Mouse (Mus musculus) ES-E14 (cell line): ENCODE measurements around the gene Fam168a. TPM values are rescaled to one million over a fixed set of nuclear protein-coding genes. Genes with fewer than 3 reads are reported as not detected.

Source experiments
- DNase-seq: peaks from one replicate; pipeline ENCODE4 v3.0.0-alpha.2; 2013; ENCODE audit warnings: low read depth, low spot score
- H3K27ac ChIP-seq: 2 replicates; pipeline ENCODE4 v1.5.1; 2012; ENCODE audit warnings: low read depth, mild to moderate bottlenecking, low read length, moderate library complexity, mixed read lengths; ENCODE audit not compliant: poor library complexity, insufficient read depth, severe bottlenecking
- H3K36me3 ChIP-seq: 2 replicates; pipeline ENCODE4 v1.6.1; 2012; ENCODE audit warnings: mild to moderate bottlenecking, low read length, moderate library complexity, mixed read lengths; ENCODE audit not compliant: control insufficient read depth, poor library complexity, insufficient read depth, severe bottlenecking
- H3K4me1 ChIP-seq, 2 experiments: fragments of 150-350 bp in 1 of 2; sonication (generic) in 1 of 2; 2 replicates each; pipeline ENCODE4 v1.6.1; 2012; ENCODE audit warnings: low read length in 2 of 2, mild to moderate bottlenecking in 1 of 2, mixed read lengths in 1 of 2; ENCODE audit not compliant: control insufficient read depth in 2 of 2, insufficient read depth in 2 of 2, poor library complexity in 1 of 2
- H3K4me3 ChIP-seq, 2 experiments: fragments of 150-350 bp in 1 of 2; sonication (generic) in 1 of 2; 2 replicates each; pipeline ENCODE4 v1.5.1; 2012; ENCODE audit warnings: low read length in 2 of 2, low read depth in 1 of 2, mild to moderate bottlenecking in 1 of 2, mixed read lengths in 1 of 2; ENCODE audit not compliant: insufficient read depth in 1 of 2, poor library complexity in 1 of 2, severe bottlenecking in 1 of 2
- H3K9ac ChIP-seq: 2 replicates; pipeline ENCODE4 v1.6.1; 2012; ENCODE audit warnings: low read depth, mild to moderate bottlenecking, low read length, mixed read lengths; ENCODE audit not compliant: poor library complexity, insufficient read depth, severe bottlenecking
- H3K9me3 ChIP-seq: fragments of 150-350 bp; sonication (generic); 2 replicates; pipeline ENCODE4 v1.6.1; 2012; ENCODE audit warnings: low read depth, mild to moderate bottlenecking, low read length; ENCODE audit not compliant: control insufficient read depth, insufficient read depth
- CHD2 ChIP-seq: IDR thresholded peaks from 2 replicates; pipeline ENCODE4 v1.6.1; 2014; ENCODE audit warnings: mild to moderate bottlenecking, low read depth, low read length, inconsistent platforms
- HCFC1 ChIP-seq: IDR thresholded peaks from 2 replicates; pipeline ENCODE4 v1.6.1; 2012; ENCODE audit warnings: low read length, inconsistent platforms, borderline replicate concordance; ENCODE audit not compliant: insufficient read depth
- MAFK ChIP-seq: IDR thresholded peaks from 2 replicates; pipeline ENCODE4 v1.6.1; 2014; ENCODE audit warnings: mild to moderate bottlenecking, low read depth, low read length, inconsistent platforms; ENCODE audit not compliant: insufficient read depth
- ZC3H11A ChIP-seq: IDR thresholded peaks from 2 replicates; pipeline ENCODE4 v1.6.1; 2012; ENCODE audit warnings: low read depth, mild to moderate bottlenecking, inconsistent platforms, low read length, borderline replicate concordance
- ZNF384 ChIP-seq: IDR thresholded peaks from 2 replicates; pipeline ENCODE4 v1.6.1; 2012; ENCODE audit warnings: low read depth, low read length, inconsistent platforms
- in situ Hi-C, 2 experiments: fragments of 600-800 bp; cut with MboI; formaldehyde crosslinking; loops; one replicate each; pipeline ENCODE4 v1.15.1; 2025; ENCODE audit warnings: low sequenced_read_pairs in 2 of 2, inconsistent platforms in 1 of 2; ENCODE audit not compliant: unreplicated experiment in 2 of 2
- total RNA-seq: library from RNA; depleted of rRNA; stranded (reverse); fragments of 300-350 nt; gene quantifications from 2 replicates; pipeline ENCODE4 v1.2.3, GENCODE M21; 2012

The Fam168a gene
- total RNA-seq, 1 experiment, result 21.1 TPM

- Histone ChIP-seq H3K9ac (peak overlapping the region; percentile 93), H3K36me3 (peaks cover 3% of the 10 kb centered on the region; the same call in 1 of the 2 replicates), H3K4me1 (peaks cover 7 to 20% of the 10 kb centered on the region in 2 experiments; a peak in 3 of 4 replicates), H3K4me3 (peak overlapping the region; percentile 87 to 90), H3K9me3 (no peaks in the 10 kb centered on the region), H3K27ac (no peak overlapping the region)
- DNase-seq, result no peak
- in situ Hi-C loops, result no loop called here
- no peak for TF ChIP-seq MAFK
- no peak for TF ChIP-seq CHD2
- TF ChIP-seq ZC3H11A, result no peak
- no peak for TF ChIP-seq ZNF384
- TF ChIP-seq HCFC1, result no peak
These were observed 155.9 kb downstream of the Fam168a start for GRCm38 (mm10) chr7:100862353-100862752.

- H3K9ac ChIP-seq, result peak within 1 kb of the TSS; percentile 93
- peaks cover 7 to 20% of the 10 kb centered on the region in 2 experiments; a peak in 3 of 4 replicates for H3K4me1 ChIP-seq
- peak within 1 kb of the TSS; percentile 87 to 90 for H3K4me3 ChIP-seq
- peak; percentile 97 for DNase-seq
- H3K9me3 ChIP-seq, result no peaks in the 10 kb centered on the region
- in situ Hi-C loops, result no loop called here
- H3K36me3 ChIP-seq, result peaks cover 3% of the 10 kb centered on the region; the same call in 1 of the 2 replicates
- peak within 1 kb of the TSS; percentile 54 for H3K27ac ChIP-seq
- TF ChIP-seq ZNF384 (no peak), HCFC1 (peak; percentile 45; the same call in 1 of the 2 replicates), MAFK (no peak)
These were observed 156.6 kb downstream of the Fam168a start, which contains the start of gene Relt for GRCm38 (mm10) chr7:100862828-100863638. Gene Relt (minus strand): TSS chr7:100863446.

GRCm38 (mm10) chr7:100866675-100867074 lies 160.2 kb downstream of the Fam168a start:
- no peak overlapping the region for H3K4me3 ChIP-seq
- in situ Hi-C loops, result no loop called here
- H3K27ac ChIP-seq, result no peak overlapping the region
- no peak overlapping the region for H3K9ac ChIP-seq
- no peaks in the 10 kb centered on the region for H3K9me3 ChIP-seq
- no peaks in the 10 kb centered on the region for H3K36me3 ChIP-seq
- TF ChIP-seq HCFC1, result no peak
- TF ChIP-seq ZC3H11A, result no peak
- TF ChIP-seq MAFK, result no peak
- TF ChIP-seq CHD2, result no peak
- no peak for TF ChIP-seq ZNF384
- peaks cover 0 to 4% of the 10 kb centered on the region in 2 experiments; a peak in 1 of 4 replicates for H3K4me1 ChIP-seq
- DNase-seq, result peak; percentile 56

- Histone ChIP-seq H3K9ac (no peak overlapping the region), H3K27ac (no peak overlapping the region), H3K4me3 (no peak overlapping the region), H3K36me3 (peaks cover 3% of the 10 kb centered on the region; the same call in 1 of the 2 replicates), H3K4me1 (no peaks in the 10 kb centered on the region; a peak in 1 of 4 replicates), H3K9me3 (no peaks in the 10 kb centered on the region)
- no peak for DNase-seq
- TF ChIP-seq HCFC1, result no peak
- TF ChIP-seq MAFK, result no peak
- TF ChIP-seq ZNF384, result no peak
- TF ChIP-seq ZC3H11A, result no peak
- TF ChIP-seq CHD2, result no peak
- in situ Hi-C loops, result no loop called here
These were observed 161.1 kb downstream of the Fam168a start for GRCm38 (mm10) chr7:100867561-100867960.
